Mouse (Mus musculus): ENCODE measurements around the gene Ccdc77. TPM values are rescaled to one million over a fixed set of nuclear protein-coding genes. Genes with fewer than 3 reads are reported as not detected.

The Ccdc77 gene
- polyA plus RNA-seq, 1 experiment from 2014 or later = 16.7 TPM

DNA sequence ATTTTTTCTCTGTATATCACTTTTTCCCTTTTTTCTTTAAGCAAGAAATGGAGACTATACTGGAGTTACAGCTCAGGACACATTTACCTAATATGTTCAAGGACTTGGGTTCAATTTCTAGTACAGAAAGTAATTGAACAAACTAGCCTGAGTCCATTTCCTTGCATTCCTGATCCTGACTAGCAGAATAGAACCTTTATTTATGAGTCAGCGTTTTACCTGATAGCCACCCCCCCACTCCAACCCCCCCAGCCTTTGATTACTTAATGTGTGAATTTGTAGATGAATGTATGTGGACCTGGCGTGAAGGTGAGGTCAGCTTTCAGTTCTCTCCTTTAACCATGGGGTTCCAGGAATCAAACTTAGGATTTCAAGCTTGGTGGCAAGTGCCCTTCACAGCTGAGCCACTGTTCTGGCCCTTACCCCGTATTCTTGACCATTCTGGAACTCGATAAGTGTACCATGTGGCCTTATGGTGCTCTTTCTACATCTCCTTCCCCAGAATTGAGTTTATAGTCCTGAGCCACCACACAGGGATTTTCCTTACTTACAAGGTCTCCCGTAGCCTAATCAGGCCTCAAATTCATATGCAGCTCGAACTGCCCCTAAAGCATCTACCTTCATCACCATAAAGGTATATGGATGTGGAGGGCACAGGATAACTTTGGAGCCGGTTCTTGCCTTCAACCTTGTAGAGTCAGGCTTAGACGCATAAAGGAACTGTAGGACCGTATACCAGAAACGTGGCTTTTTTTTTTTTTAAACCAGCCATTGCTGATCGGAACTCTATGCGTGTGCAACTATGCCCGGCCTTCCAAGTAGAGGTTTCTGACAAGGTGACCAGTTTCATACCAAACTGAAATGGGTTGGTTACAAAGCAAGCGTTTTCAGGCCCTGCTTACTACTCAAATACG is 1.1 kb downstream of the Ccdc77 start:
- no peak for ATAC-seq (ENCODE audit: low read depth)
- Histone ChIP-seq H3K4me2 (ENCODE audit: low read depth, low read length) (peak overlapping the region; percentile 80), H3K9ac (ENCODE audit: low read depth, low read length) (peak overlapping the region; percentile 97), H3K36me3 (ENCODE audit: control insufficient read depth, insufficient read depth) (0 out of 2 replicates have a peak, but pooled peaks cover 3% of the 10 kb centered on the region), H3K27me3 (ENCODE audit: control insufficient read depth, insufficient read depth, low read depth, low read length) (no peaks in the 10 kb centered on the region), H3K9me3 (replicated peaks; ENCODE audit: control insufficient read depth, low read length) (no peaks in the 10 kb centered on the region), H3K4me1 (ENCODE audit: control insufficient read depth, low read depth, low read length) (peaks cover 17% of the 10 kb centered on the region), H3K27ac (ENCODE audit: low read length) (peak overlapping the region; percentile 95), H3K4me3 (ENCODE audit: low read depth, low read length) (peak overlapping the region; percentile 99)
- 16% methylated on average over 15 of the region's 15 CpGs for WGBS (ENCODE audit: insufficient replicate concordance)

GRCm38 (mm10) chr6:120362124-120362523 is 2.0 kb downstream of the Ccdc77 start:
- no peak for ATAC-seq (ENCODE audit: low read depth)
- H3K27ac ChIP-seq (ENCODE audit: low read length) = peak overlapping the region; percentile 48; the same call in 1 of the 2 replicates

DNA sequence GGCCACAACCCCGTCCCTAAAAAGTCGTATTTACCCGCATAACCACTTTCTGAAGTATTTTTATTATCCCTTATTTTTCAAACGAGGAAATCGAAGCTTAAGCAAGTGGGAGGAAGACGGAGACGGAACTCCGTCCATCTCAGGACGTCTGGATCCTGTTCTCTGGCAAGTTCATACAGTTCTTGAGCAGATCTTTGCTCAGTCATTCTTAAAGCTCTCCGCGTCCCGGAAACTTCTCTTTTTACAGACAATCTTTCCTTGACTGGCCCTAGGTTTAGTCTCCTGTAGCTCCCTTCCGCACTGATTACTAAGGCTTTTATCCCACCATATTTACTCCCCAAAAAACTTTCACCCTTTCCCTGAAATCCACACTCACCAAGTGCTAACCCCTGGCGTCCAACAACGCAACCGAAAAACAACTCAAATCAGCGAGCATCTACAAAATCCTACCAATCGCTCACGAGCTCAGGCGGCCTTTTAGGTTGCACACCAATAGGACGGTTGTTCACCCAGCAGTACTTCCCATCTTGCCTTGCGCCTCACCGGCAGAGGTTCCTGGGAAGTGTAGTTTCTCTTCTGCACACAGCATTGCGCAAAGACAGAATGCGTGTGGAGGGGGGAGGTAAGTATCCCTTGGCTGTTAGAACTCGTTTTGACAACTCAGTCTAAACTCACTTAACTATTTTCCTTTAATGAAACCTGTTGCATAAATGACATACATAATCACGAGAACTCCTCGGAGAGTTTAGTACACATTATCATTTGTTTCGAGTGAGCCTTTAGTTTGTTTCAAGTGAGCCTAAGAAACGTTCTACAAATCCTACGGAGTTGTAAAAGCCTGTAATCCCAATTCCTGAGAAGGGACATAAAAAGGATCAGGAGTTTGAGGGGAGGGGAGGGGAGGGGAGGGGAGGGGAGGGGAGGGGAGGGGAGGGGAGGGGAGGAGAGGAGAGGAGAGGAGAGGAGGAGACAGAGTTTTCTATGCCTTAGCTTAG is 6.9 kb downstream of the Ccdc77 start:
- peaks cover 15% of the 10 kb centered on the region for H3K4me1 ChIP-seq (ENCODE audit: control insufficient read depth, low read depth, low read length)
- H3K4me3 ChIP-seq (ENCODE audit: low read depth, low read length) = peak overlapping the region; percentile 84
- H3K27me3 ChIP-seq (ENCODE audit: control insufficient read depth, insufficient read depth, low read depth, low read length) = no peaks in the 10 kb centered on the region
- WGBS (ENCODE audit: insufficient replicate concordance) = under 1% methylated on average over 31 of the region's 31 CpGs
- H3K9me3 ChIP-seq (replicated peaks; ENCODE audit: control insufficient read depth, low read length) = no peaks in the 10 kb centered on the region
- H3K4me2 ChIP-seq (ENCODE audit: low read depth, low read length) = peak overlapping the region; percentile 74
- peak overlapping the region; percentile 87 for H3K9ac ChIP-seq (ENCODE audit: low read depth, low read length)
- peak overlapping the region; percentile 98 for H3K27ac ChIP-seq (ENCODE audit: low read length)
- ATAC-seq (ENCODE audit: low read depth) = peak; percentile 99
- H3K36me3 ChIP-seq (ENCODE audit: control insufficient read depth, insufficient read depth) = peaks cover 7% of the 10 kb centered on the region; the same call in 1 of the 2 replicates

More at GRCm38 (mm10) chr6:120362124-120362523, 2.0 kb downstream of the Ccdc77 start:
- no peak overlapping the region for H3K4me3 ChIP-seq (ENCODE audit: low read depth, low read length)
- H3K4me2 ChIP-seq (ENCODE audit: low read depth, low read length) = no peak overlapping the region; the same call in 1 of the 2 replicates
- no peaks in the 10 kb centered on the region for H3K27me3 ChIP-seq (ENCODE audit: control insufficient read depth, insufficient read depth, low read depth, low read length)
- peaks cover 19% of the 10 kb centered on the region for H3K4me1 ChIP-seq (ENCODE audit: control insufficient read depth, low read depth, low read length)
- no peaks in the 10 kb centered on the region for H3K9me3 ChIP-seq (replicated peaks; ENCODE audit: control insufficient read depth, low read length)
- H3K36me3 ChIP-seq (ENCODE audit: control insufficient read depth, insufficient read depth) = no peaks in the 10 kb centered on the region
- no peak overlapping the region for H3K9ac ChIP-seq (ENCODE audit: low read depth, low read length)
- 92% methylated on average over 2 of the region's 2 CpGs for WGBS (ENCODE audit: insufficient replicate concordance)

- peak overlapping the region; percentile 98 for H3K27ac ChIP-seq (ENCODE audit: low read length)
- H3K9me3 ChIP-seq (replicated peaks; ENCODE audit: control insufficient read depth, low read length) = no peaks in the 10 kb centered on the region
- peak overlapping the region; percentile 87 for H3K9ac ChIP-seq (ENCODE audit: low read depth, low read length)
- WGBS (ENCODE audit: insufficient replicate concordance) = 17% methylated on average over 5 of the region's 5 CpGs
- H3K4me1 ChIP-seq (ENCODE audit: control insufficient read depth, low read depth, low read length) = peaks cover 14% of the 10 kb centered on the region
- peak overlapping the region; percentile 74 for H3K4me2 ChIP-seq (ENCODE audit: low read depth, low read length)
- ATAC-seq (ENCODE audit: low read depth) = no peak
- peak overlapping the region; percentile 84 for H3K4me3 ChIP-seq (ENCODE audit: low read depth, low read length)
- H3K27me3 ChIP-seq (ENCODE audit: control insufficient read depth, insufficient read depth, low read depth, low read length) = no peaks in the 10 kb centered on the region
- peaks cover 7% of the 10 kb centered on the region; the same call in 1 of the 2 replicates for H3K36me3 ChIP-seq (ENCODE audit: control insufficient read depth, insufficient read depth)
These were observed 7.7 kb downstream of the Ccdc77 start for GRCm38 (mm10) chr6:120356478-120356877.

DNA sequence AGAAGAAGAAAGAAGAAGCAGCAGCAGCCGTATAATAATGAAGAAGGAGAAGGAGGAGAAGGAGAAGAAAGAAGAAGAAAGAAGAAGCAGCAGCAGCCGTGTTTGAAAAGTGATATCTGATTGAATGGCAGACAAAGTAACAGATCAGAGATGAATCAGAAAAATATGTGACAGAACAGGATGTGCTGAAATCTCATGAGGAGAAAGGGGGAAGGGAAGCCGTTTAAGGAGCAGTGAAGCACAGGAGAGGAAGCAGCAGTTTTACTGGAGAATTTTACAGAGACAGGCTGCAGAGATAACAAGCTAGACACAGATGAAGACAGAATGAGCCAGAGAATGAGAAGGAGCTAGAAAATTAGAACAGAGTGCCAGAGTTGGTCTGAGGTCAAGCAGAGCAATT is 15.2 kb downstream of the Ccdc77 start:
- ATAC-seq (ENCODE audit: low read depth) = no peak
- 61% methylated on average over 3 of the region's 3 CpGs for WGBS (ENCODE audit: insufficient replicate concordance)
- no peak overlapping the region for H3K27ac ChIP-seq (ENCODE audit: low read length)
- no peak overlapping the region for H3K4me2 ChIP-seq (ENCODE audit: low read depth, low read length)
- no peaks in the 10 kb centered on the region for H3K27me3 ChIP-seq (ENCODE audit: control insufficient read depth, insufficient read depth, low read depth, low read length)
- peaks cover 46% of the 10 kb centered on the region for H3K36me3 ChIP-seq (ENCODE audit: control insufficient read depth, insufficient read depth)
- H3K4me3 ChIP-seq (ENCODE audit: low read depth, low read length) = no peak overlapping the region
- no peaks in the 10 kb centered on the region for H3K9me3 ChIP-seq (replicated peaks; ENCODE audit: control insufficient read depth, low read length)
- H3K4me1 ChIP-seq (ENCODE audit: control insufficient read depth, low read depth, low read length) = no peaks in the 10 kb centered on the region
- no peak overlapping the region for H3K9ac ChIP-seq (ENCODE audit: low read depth, low read length)

GRCm38 (mm10) chr6:120343992-120344391 is 20.2 kb downstream of the Ccdc77 start:
- no peak for ATAC-seq (ENCODE audit: low read depth)
- Histone ChIP-seq H3K27me3 (ENCODE audit: control insufficient read depth, insufficient read depth, low read depth, low read length) (no peaks in the 10 kb centered on the region), H3K9me3 (replicated peaks; ENCODE audit: control insufficient read depth, low read length) (no peaks in the 10 kb centered on the region), H3K36me3 (ENCODE audit: control insufficient read depth, insufficient read depth) (peaks cover 49% of the 10 kb centered on the region), H3K27ac (ENCODE audit: low read length) (no peak overlapping the region), H3K4me1 (ENCODE audit: control insufficient read depth, low read depth, low read length) (no peaks in the 10 kb centered on the region), H3K4me3 (ENCODE audit: low read depth, low read length) (no peak overlapping the region), H3K4me2 (ENCODE audit: low read depth, low read length) (no peak overlapping the region), H3K9ac (ENCODE audit: low read depth, low read length) (no peak overlapping the region)
- 51% methylated on average over 1 of the region's 1 CpGs for whole genome bisulfite sequencing (ENCODE audit: insufficient replicate concordance)

- WGBS (ENCODE audit: insufficient replicate concordance) = 67% methylated on average over 2 of the region's 2 CpGs
These were observed 31.8 kb downstream of the Ccdc77 start for GRCm38 (mm10) chr6:120332351-120332750.

GRCm38 (mm10) chr6:120324295-120324927 is 39.8 kb downstream of the Ccdc77 start:
- Histone ChIP-seq H3K27ac (ENCODE audit: low read length) (no peak overlapping the region), H3K4me2 (ENCODE audit: low read depth, low read length) (no peak overlapping the region), H3K9me3 (replicated peaks; ENCODE audit: control insufficient read depth, low read length) (no peaks in the 10 kb centered on the region), H3K4me1 (ENCODE audit: control insufficient read depth, low read depth, low read length) (no peaks in the 10 kb centered on the region), H3K4me3 (ENCODE audit: low read depth, low read length) (no peak overlapping the region), H3K27me3 (ENCODE audit: control insufficient read depth, insufficient read depth, low read depth, low read length) (no peaks in the 10 kb centered on the region), H3K9ac (ENCODE audit: low read depth, low read length) (no peak overlapping the region), H3K36me3 (ENCODE audit: control insufficient read depth, insufficient read depth) (peaks cover 25% of the 10 kb centered on the region)
- no peak for ATAC-seq (ENCODE audit: low read depth)
- 29% methylated on average over 6 of the region's 6 CpGs for WGBS (ENCODE audit: insufficient replicate concordance)

More at GRCm38 (mm10) chr6:120332351-120332750, 31.8 kb downstream of the Ccdc77 start:
- H3K27me3 ChIP-seq (ENCODE audit: control insufficient read depth, insufficient read depth, low read depth, low read length) = no peaks in the 10 kb centered on the region
- H3K27ac ChIP-seq (ENCODE audit: low read length) = no peak overlapping the region
- no peak overlapping the region for H3K4me2 ChIP-seq (ENCODE audit: low read depth, low read length)
- H3K9ac ChIP-seq (ENCODE audit: low read depth, low read length) = no peak overlapping the region
- H3K4me3 ChIP-seq (ENCODE audit: low read depth, low read length) = no peak overlapping the region
- peaks cover 56% of the 10 kb centered on the region for H3K36me3 ChIP-seq (ENCODE audit: control insufficient read depth, insufficient read depth)
- H3K4me1 ChIP-seq (ENCODE audit: control insufficient read depth, low read depth, low read length) = no peaks in the 10 kb centered on the region
- no peaks in the 10 kb centered on the region for H3K9me3 ChIP-seq (replicated peaks; ENCODE audit: control insufficient read depth, low read length)
- no peak for ATAC-seq (ENCODE audit: low read depth)
